Mouse (Mus musculus): Measurements from ENCODE around the gene Mboat1.

DNA sequence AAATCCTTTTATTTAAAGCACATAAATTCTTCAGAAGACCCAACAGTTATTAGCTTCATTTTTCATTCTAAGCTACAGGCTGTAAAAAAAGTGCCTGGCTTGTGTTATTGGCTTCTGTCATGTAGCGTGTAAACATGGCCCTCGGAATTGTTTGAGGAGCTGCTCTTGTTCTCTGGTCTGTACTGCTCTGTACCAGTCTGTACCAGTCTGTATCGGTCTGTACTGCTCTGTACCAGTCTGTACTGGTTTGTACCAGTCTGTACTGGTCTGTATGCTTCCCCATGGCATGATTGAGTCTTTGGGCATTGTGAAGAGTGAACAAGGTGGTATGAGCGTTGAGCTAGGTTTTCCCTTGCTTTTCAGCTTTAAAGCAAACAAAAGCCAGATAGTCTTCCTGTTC lies 32.5 kb downstream of the Mboat1 start:
- TF ChIP-seq CTCF (IDR thresholded peaks at IDR 0.05; ENCODE audit: borderline replicate concordance, insufficient read depth, low read depth, low read length), result no peak
- no peak for TF ChIP-seq POLR2A (IDR thresholded peaks at IDR 0.05; ENCODE audit: borderline replicate concordance, insufficient read depth, low read length)

All from cerebellum, adult 2 months (tissue).